Mouse (Mus musculus): Measurements from ENCODE around the gene Scarb1. TPM values are rescaled to one million over a fixed set of nuclear protein-coding genes. Genes with fewer than 3 reads are reported as not detected.

Gene Scarb1
- polyA plus RNA-seq, 1 experiment from 2014 or later = 87.1 TPM

GRCm38 (mm10) chr5:125273666-125274109, 67.2 kb downstream of the Scarb1 start:
- peaks cover 42% of the 10 kb centered on the region for H3K4me1 ChIP-seq
- no peak overlapping the region for H3K9ac ChIP-seq
- no peak overlapping the region for H3K27ac ChIP-seq
- H3K9me3 ChIP-seq (replicated peaks) = no peaks in the 10 kb centered on the region
- H3K4me2 ChIP-seq = peak overlapping the region; percentile 46
- H3K27me3 ChIP-seq (replicated peaks) = 0 out of 2 replicates have a peak, but pooled peaks cover 8% of the 10 kb centered on the region
- peaks cover 18% of the 10 kb centered on the region for H3K36me3 ChIP-seq
- WGBS (ENCODE audit: insufficient replicate concordance) = 7% methylated on average over 8 of the region's 8 CpGs
- peak; percentile 55 for ATAC-seq
- no peak overlapping the region for H3K4me3 ChIP-seq

- Histone ChIP-seq H3K9me3 (replicated peaks) (no peaks in the 10 kb centered on the region), H3K36me3 (peaks cover 11% of the 10 kb centered on the region), H3K4me2 (no peak overlapping the region), H3K4me3 (no peak overlapping the region), H3K4me1 (peaks cover 54% of the 10 kb centered on the region), H3K27ac (no peak overlapping the region), H3K27me3 (replicated peaks) (0 out of 2 replicates have a peak, but pooled peaks cover 9% of the 10 kb centered on the region), H3K9ac (no peak overlapping the region)
- ATAC-seq = no peak
- 76% methylated on average over 10 of the region's 10 CpGs for WGBS (ENCODE audit: insufficient replicate concordance)
Measured at GRCm38 (mm10) chr5:125272231-125272988, 68.5 kb downstream of the Scarb1 start.

GRCm38 (mm10) chr5:125271531-125272203, 69.2 kb downstream of the Scarb1 start:
- Histone ChIP-seq H3K4me3 (no peak overlapping the region), H3K4me1 (peaks cover 59% of the 10 kb centered on the region), H3K27me3 (replicated peaks) (0 out of 2 replicates have a peak, but pooled peaks cover 9% of the 10 kb centered on the region), H3K36me3 (peaks cover 3% of the 10 kb centered on the region), H3K4me2 (peak overlapping the region; percentile 33; the same call in 1 of the 2 replicates), H3K9ac (no peak overlapping the region), H3K27ac (no peak overlapping the region), H3K9me3 (replicated peaks) (no peaks in the 10 kb centered on the region)
- WGBS (ENCODE audit: insufficient replicate concordance) = 6% methylated on average over 15 of the region's 15 CpGs
- ATAC-seq = peak; percentile 54

GRCm38 (mm10) chr5:125270587-125271130, 70.2 kb downstream of the Scarb1 start:
- 16% methylated on average over 12 of the region's 12 CpGs for WGBS (ENCODE audit: insufficient replicate concordance)
- H3K27me3 ChIP-seq (replicated peaks) = 0 out of 2 replicates have a peak, but pooled peaks cover 9% of the 10 kb centered on the region
- no peak overlapping the region for H3K4me2 ChIP-seq
- no peak for ATAC-seq
- no peaks in the 10 kb centered on the region for H3K9me3 ChIP-seq (replicated peaks)
- H3K4me3 ChIP-seq = no peak overlapping the region
- no peaks in the 10 kb centered on the region for H3K36me3 ChIP-seq
- H3K4me1 ChIP-seq = peaks cover 59% of the 10 kb centered on the region
- H3K27ac ChIP-seq = no peak overlapping the region
- no peak overlapping the region for H3K9ac ChIP-seq

GRCm38 (mm10) chr5:125269836-125270235, 71.1 kb downstream of the Scarb1 start:
- no peak for ATAC-seq
- Histone ChIP-seq H3K27ac (no peak overlapping the region), H3K4me1 (peaks cover 59% of the 10 kb centered on the region), H3K4me3 (no peak overlapping the region), H3K36me3 (no peaks in the 10 kb centered on the region), H3K9ac (no peak overlapping the region), H3K9me3 (replicated peaks) (no peaks in the 10 kb centered on the region), H3K27me3 (replicated peaks) (0 out of 2 replicates have a peak, but pooled peaks cover 9% of the 10 kb centered on the region), H3K4me2 (no peak overlapping the region)
- 77% methylated on average over 7 of the region's 7 CpGs for WGBS (ENCODE audit: insufficient replicate concordance)

- no peaks in the 10 kb centered on the region for H3K9me3 ChIP-seq (replicated peaks)
- H3K4me2 ChIP-seq = no peak overlapping the region
- H3K4me3 ChIP-seq = no peak overlapping the region
- H3K4me1 ChIP-seq = peaks cover 55% of the 10 kb centered on the region
- no peak overlapping the region for H3K27ac ChIP-seq
- WGBS (ENCODE audit: insufficient replicate concordance) = 71% methylated on average over 8 of the region's 8 CpGs
- no peak overlapping the region for H3K9ac ChIP-seq
- no peak for ATAC-seq
- H3K27me3 ChIP-seq (replicated peaks) = 0 out of 2 replicates have a peak, but pooled peaks cover 9% of the 10 kb centered on the region
- no peaks in the 10 kb centered on the region for H3K36me3 ChIP-seq
Measured at GRCm38 (mm10) chr5:125269399-125269798, 71.5 kb downstream of the Scarb1 start.

- 16% methylated on average over 10 of the region's 10 CpGs for WGBS (ENCODE audit: insufficient replicate concordance)
Measured at GRCm38 (mm10) chr5:125268033-125268765, 72.7 kb downstream of the Scarb1 start.

GRCm38 (mm10) chr5:125267150-125267961, 73.5 kb downstream of the Scarb1 start:
- H3K4me2 ChIP-seq = peak overlapping the region; percentile 57
- H3K4me1 ChIP-seq = peaks cover 35% of the 10 kb centered on the region
- no peaks in the 10 kb centered on the region for H3K9me3 ChIP-seq (replicated peaks)
- H3K36me3 ChIP-seq = no peaks in the 10 kb centered on the region
- H3K4me3 ChIP-seq = peak overlapping the region; percentile 23
- ATAC-seq = no peak
- no peak overlapping the region for H3K9ac ChIP-seq
- 0 out of 2 replicates have a peak, but pooled peaks cover 9% of the 10 kb centered on the region for H3K27me3 ChIP-seq (replicated peaks)
- WGBS (ENCODE audit: insufficient replicate concordance) = 37% methylated on average over 35 of the region's 35 CpGs
- no peak overlapping the region for H3K27ac ChIP-seq

More at GRCm38 (mm10) chr5:125268033-125268765, 72.7 kb downstream of the Scarb1 start:
- H3K9ac ChIP-seq = no peak overlapping the region
- no peak for ATAC-seq
- H3K27me3 ChIP-seq (replicated peaks) = 0 out of 2 replicates have a peak, but pooled peaks cover 9% of the 10 kb centered on the region
- H3K36me3 ChIP-seq = no peaks in the 10 kb centered on the region
- no peaks in the 10 kb centered on the region for H3K9me3 ChIP-seq (replicated peaks)
- peak overlapping the region; percentile 57 for H3K4me2 ChIP-seq
- peaks cover 43% of the 10 kb centered on the region for H3K4me1 ChIP-seq
- H3K27ac ChIP-seq = no peak overlapping the region
- no peak overlapping the region for H3K4me3 ChIP-seq

- WGBS (ENCODE audit: insufficient replicate concordance) = 77% methylated on average over 9 of the region's 9 CpGs
- no peak overlapping the region for H3K27ac ChIP-seq
Measured at GRCm38 (mm10) chr5:125266128-125266527, 74.8 kb downstream of the Scarb1 start.

GRCm38 (mm10) chr5:125264700-125265099, 76.2 kb downstream of the Scarb1 start:
- H3K36me3 ChIP-seq = no peaks in the 10 kb centered on the region
- no peak overlapping the region for H3K4me2 ChIP-seq
- H3K9ac ChIP-seq = no peak overlapping the region
- peaks cover 17% of the 10 kb centered on the region; the same call in 1 of the 2 replicates for H3K4me1 ChIP-seq
- H3K27ac ChIP-seq = no peak overlapping the region
- H3K27me3 ChIP-seq (replicated peaks) = peaks cover 12% of the 10 kb centered on the region
- no peak for ATAC-seq
- 42% methylated on average over 17 of the region's 17 CpGs for WGBS (ENCODE audit: insufficient replicate concordance)
- H3K4me3 ChIP-seq = no peak overlapping the region
- H3K9me3 ChIP-seq (replicated peaks) = no peaks in the 10 kb centered on the region

More at GRCm38 (mm10) chr5:125266128-125266527, 74.8 kb downstream of the Scarb1 start:
- Histone ChIP-seq H3K4me1 (peaks cover 23% of the 10 kb centered on the region; the same call in 1 of the 2 replicates), H3K4me2 (no peak overlapping the region), H3K27me3 (replicated peaks) (peaks cover 8% of the 10 kb centered on the region; the same call in 1 of the 2 replicates), H3K9ac (no peak overlapping the region), H3K4me3 (no peak overlapping the region), H3K9me3 (replicated peaks) (no peaks in the 10 kb centered on the region), H3K36me3 (no peaks in the 10 kb centered on the region)
- ATAC-seq = no peak

- Histone ChIP-seq H3K9me3 (replicated peaks) (no peaks in the 10 kb centered on the region), H3K9ac (no peak overlapping the region), H3K4me2 (no peak overlapping the region), H3K27ac (no peak overlapping the region), H3K27me3 (replicated peaks) (peaks cover 13% of the 10 kb centered on the region), H3K36me3 (no peaks in the 10 kb centered on the region), H3K4me3 (no peak overlapping the region), H3K4me1 (peaks cover 7% of the 10 kb centered on the region; the same call in 1 of the 2 replicates)
- ATAC-seq = no peak
- 52% methylated on average over 7 of the region's 7 CpGs for WGBS (ENCODE audit: insufficient replicate concordance)
Measured at GRCm38 (mm10) chr5:125262578-125262977, 78.3 kb downstream of the Scarb1 start.
